Mouse (Mus musculus) frontal cortex, postnatal 25 days (tissue): Measurements from ENCODE around the gene Ccdc152.
"Not testable (repeated sequence)": the region's sequence is repeated elsewhere in the genome, so short reads cannot be mapped to it uniquely, and the experiment has no call there.

Experiments used
- DNase-seq, 2 experiments: peaks; one replicate each; pipeline ENCODE4 v3.0.0; 2022; ENCODE audit warnings: low spot score in 2 of 2

The Ccdc152 gene

GRCm38 (mm10) chr15:3277391-3277790, 25.9 kb downstream of the Ccdc152 start:
- no peak for DNase-seq

GRCm38 (mm10) chr15:3273191-3273590, 30.1 kb downstream of the Ccdc152 start:
- no peak for DNase-seq

GRCm38 (mm10) chr15:3271216-3271615, 32.1 kb downstream of the Ccdc152 start:
- no peak for DNase-seq

GRCm38 (mm10) chr15:3270646-3271077, 32.7 kb downstream of the Ccdc152 start:
- peak; percentile 12 to 41 for DNase-seq

- no peak for DNase-seq
Measured at GRCm38 (mm10) chr15:3269996-3270645, 33.2 kb downstream of the Ccdc152 start.

DNA sequence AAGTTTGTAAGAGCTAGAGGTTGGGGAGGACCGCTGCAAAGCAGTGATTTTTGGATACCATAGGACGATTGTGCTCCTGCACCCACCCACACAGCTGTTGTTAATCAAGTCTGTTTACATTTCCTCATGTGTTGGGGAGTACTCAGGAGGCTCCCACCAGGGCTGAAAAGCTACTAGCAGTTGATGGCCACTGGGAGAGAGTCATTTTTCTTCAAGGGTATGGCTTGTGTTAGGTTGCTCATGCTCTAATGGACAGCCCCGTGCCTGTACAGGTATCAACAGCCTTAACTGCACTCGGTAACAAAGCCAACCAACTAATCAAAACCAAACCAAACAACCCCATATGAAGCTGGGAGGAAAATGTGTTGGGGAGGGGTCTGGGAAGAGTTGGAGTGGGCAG, 33.8 kb downstream of the Ccdc152 start:
- DNase-seq = no peak

DNA sequence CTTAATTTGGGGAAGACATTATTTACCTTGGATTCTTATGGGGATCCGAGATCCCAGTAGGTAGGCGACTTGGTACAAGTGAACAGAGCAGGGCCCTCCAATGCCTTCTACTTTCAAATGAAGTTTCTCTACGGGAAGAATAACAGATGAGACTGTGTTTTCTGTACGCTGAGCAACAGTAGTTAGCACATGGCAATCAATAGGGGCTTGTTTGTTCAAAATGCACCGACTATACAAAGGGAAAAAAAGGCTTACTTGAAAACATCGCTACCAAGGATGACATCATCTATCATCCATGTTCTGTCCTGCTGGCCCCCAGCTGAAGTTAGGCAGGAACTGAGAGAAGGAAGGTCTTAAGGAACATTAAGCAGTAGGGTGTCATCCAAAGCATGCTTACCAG, 35.1 kb downstream of the Ccdc152 start, which contains the start of gene Selenop:
TSS of gene Selenop (plus strand) at position 301 of the 400 bp plus-strand sequence.
- DNase-seq = no peak

- no peak for DNase-seq
Measured at GRCm38 (mm10) chr15:3264828-3265227, 38.5 kb downstream of the Ccdc152 start.

DNA sequence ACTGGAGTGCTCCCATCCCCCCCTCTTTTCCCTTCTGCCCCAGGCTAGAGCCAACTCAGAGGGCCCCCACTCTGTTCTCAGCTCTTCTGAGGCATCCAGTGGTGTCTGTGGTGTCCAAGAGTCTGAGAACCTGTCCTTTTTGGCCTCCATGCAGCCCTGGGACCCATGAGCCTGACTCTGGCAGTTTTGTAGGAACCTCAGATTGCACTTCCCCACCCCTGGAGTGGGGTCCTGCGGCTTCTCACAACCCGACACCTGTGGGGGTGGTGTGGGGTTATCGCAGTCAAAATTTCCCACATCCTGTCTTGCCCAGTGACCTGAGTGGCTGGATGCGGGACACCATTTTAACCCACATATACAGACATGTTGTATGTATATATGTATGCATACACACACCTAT, 39.0 kb downstream of the Ccdc152 start:
- no peak for DNase-seq

DNA sequence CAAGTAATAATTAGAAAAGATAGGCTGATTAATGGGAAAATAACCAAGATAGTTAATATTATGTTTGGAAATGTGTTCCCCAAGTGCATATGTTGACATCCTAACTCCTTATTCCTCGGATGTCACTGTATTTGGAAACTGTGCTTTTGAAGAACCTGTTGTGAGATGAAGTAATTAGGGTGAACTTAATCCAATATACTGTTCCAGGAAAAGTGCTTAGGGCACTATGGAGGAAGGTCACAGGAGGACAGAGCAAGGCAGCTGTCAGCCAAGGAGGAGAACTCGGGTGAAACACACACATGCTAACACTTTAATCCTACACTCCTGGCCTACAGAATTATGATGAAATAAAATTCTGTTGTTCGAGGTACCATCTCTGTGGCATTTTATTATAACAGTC, 40.4 kb downstream of the Ccdc152 start:
- no peak for DNase-seq

- no peak for DNase-seq
Measured at GRCm38 (mm10) chr15:3260309-3260708, 43.0 kb downstream of the Ccdc152 start.

DNA sequence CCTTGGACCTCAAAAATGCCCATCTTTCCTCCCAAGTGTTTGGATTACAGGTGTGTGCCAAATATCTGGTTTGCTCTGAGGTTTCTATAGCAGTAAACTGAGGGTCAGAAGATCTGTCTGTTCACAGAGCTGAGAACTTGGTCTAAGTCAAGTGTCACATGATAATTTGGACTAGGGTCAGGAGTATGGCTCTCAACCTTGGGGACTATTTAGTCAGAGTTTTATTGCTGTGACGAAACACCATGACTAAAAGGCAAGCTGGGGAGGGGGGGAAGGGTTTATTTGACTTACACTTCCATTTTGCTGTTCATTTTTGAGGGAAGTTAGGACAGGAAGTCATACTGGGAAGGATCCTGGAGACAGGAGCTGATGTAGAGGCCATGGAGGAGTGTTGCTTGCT, 44.3 kb downstream of the Ccdc152 start:
- no peak for DNase-seq

GRCm38 (mm10) chr15:3251718-3252067, 51.6 kb downstream of the Ccdc152 start:
- no peak for DNase-seq

GRCm38 (mm10) chr15:3251031-3251717, 52.2 kb downstream of the Ccdc152 start:
- no peak for DNase-seq

DNA sequence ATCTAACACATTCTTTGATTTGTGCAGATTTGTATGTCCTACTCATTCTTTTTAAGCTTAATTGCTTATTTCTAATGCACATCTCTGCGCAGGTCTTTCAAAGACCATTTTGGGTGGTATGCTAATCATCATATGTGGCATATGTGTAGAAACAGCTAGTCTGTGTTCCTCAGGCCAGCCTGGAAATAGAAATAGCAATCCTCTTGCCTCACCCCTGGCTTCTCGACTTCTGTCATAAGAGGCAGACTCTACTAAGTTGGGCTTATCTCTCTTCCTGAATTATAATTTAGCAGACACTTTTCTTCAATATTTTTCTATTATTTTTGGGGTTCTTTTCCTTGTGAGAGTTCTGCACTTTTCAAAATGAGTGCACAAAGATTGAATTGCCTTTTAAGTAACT, 52.7 kb downstream of the Ccdc152 start:
- no peak for DNase-seq

DNA sequence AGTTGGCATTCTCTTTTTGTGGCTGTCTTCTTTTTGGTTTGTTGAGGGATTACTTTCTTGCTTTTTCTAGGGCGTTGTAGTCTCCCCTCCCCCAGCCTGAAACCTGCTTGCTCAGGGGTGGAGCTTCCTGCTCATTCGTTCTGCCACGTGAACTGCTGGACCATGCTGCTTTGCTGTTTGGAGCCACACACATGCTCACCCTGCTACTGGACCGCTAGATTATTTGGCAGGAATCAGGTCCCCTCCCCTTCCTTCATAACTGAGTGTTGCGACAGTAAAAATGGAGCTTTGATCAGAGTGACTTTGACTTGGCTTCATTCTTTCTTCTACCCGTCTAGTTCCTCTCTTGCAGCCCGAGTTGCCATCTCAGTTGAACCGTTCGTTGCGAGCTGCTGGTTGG, 58.3 kb downstream of the Ccdc152 start:
- not testable (repeated sequence) for DNase-seq

- DNase-seq = no peak
Measured at GRCm38 (mm10) chr15:3237963-3238362, 65.4 kb downstream of the Ccdc152 start.

GRCm38 (mm10) chr15:3236338-3236737, 67.0 kb downstream of the Ccdc152 start:
- no peak for DNase-seq

- no peak for DNase-seq
Measured at GRCm38 (mm10) chr15:3233837-3234551, 69.3 kb downstream of the Ccdc152 start.

DNA sequence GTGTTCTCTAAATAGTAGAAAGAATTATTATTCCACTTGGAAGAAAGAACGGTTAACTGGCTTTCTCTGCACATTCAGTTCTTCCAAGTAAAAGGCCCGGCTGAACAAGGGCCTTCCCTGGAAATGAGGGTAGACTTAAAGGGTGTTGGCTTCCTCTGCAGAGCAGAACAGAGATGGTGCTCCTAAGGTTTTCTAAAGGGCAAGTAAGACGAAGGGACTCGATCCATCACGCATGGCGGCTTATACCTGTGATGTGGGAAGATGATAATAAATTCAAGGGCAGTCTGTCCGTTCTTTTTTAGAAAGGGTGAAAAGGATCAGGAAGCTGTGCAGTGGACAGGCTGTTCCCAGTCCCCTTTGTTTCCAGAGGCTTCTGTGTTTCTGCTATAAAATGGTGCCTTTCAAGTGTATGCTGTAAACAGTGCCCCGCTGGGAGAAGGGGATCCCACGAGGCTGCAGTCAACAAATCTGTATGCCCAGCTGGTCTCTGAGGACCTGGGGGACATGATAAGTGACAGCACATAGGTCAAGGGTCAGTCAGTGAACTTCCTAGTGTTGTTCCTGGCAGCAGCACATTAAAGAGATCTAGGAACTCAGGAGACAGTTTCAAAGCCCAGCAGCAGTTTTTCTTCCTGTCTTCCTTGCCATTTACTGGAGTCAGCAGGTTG, 71.0 kb downstream of the Ccdc152 start:
- DNase-seq = peak in 1 of 2 experiments; percentile 5

DNA sequence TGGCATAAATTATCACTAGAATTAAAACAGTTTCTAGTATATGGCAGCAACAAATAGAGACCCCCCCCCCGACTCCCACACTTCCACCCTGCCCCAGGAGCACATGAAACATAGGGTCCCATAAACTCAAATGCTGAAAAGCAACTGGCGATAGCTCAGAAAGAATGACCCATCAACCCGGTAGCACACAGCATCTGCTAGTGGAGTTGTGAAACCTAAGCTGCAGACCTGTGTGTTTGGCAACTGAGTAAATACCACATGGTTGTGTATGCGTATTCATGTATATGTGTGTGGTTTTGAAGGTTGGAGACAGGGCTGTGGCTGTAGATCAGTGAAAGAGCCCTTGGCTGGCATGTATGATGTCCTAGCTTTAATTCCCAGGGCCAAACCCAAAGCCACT, 72.3 kb downstream of the Ccdc152 start:
- DNase-seq = no peak
